Mouse (Mus musculus) hindlimb bud, embryonic 11.5 days (tissue): ENCODE results near the gene Gm340.

Experiments used
- DNase-seq: peaks from one replicate; pipeline ENCODE4 v3.0.0-alpha.2; 2012; ENCODE audit warnings: low read depth, low spot score; ENCODE audit errors: extremely low spot score

Gene Gm340

DNA sequence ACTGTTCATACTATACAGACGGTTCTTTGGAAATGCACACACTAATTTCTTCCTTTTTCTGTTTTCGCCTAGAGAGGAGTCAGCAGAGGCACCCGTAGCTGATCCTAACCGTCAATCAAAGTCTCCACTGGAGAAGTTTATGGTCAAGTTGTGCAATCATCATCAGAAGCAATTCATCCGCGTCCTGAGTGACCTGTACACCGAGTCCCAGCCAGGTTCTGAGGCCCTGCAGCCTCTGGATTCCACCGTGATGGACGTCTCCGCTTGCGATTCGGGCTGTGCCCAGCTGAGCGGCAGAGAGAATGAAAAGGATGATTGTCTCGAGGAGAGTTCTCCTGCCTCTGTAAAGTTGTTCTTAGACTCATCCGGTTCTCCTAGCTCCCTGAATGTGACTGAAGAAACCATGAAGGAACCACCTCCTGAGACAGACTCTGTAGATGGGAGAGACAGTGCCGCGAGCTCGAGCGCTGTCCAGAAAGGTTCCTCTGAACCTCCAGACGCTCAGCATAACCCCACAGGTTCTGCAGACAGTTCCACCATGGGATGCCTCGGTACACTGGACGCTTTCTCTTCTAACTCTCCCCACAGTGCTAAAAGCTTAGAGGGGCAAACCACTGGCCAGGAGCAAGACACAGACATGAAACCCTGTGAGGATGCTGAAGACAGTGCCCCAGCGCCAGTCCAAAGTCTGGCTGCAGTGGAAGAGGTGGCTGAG lies at the start of gene Gm340:
Gm340 (plus strand) TSS at position 665 of the 715 bp plus-strand sequence.
- no peak for DNase-seq

GRCm38 (mm10) chr19:41534021-41534420 lies 48.1 kb upstream of the Gm340 start:
- DNase-seq: no peak

- no peak for DNase-seq
Measured at GRCm38 (mm10) chr19:41556981-41557380, 25.2 kb upstream of the Gm340 start.

DNA sequence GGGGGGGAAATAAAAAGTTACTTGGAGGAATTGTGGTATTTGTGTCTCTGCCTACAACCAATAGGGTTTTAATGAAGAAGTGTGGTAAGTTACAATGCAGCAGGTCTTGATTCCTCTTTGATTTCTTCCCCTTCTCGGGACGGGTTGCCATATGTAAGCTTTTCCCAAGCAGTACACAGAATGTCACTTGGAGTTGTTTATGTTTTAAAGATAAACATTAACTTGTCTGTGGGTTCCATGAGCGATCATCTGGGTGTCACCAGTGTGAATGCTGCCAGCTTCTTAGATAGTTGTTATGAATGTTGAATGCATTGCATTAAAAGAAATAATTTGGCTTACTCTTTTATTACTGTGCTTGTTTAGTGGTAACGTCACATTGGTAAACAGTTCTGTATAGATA lies 24.7 kb upstream of the Gm340 start:
- no peak for DNase-seq

DNA sequence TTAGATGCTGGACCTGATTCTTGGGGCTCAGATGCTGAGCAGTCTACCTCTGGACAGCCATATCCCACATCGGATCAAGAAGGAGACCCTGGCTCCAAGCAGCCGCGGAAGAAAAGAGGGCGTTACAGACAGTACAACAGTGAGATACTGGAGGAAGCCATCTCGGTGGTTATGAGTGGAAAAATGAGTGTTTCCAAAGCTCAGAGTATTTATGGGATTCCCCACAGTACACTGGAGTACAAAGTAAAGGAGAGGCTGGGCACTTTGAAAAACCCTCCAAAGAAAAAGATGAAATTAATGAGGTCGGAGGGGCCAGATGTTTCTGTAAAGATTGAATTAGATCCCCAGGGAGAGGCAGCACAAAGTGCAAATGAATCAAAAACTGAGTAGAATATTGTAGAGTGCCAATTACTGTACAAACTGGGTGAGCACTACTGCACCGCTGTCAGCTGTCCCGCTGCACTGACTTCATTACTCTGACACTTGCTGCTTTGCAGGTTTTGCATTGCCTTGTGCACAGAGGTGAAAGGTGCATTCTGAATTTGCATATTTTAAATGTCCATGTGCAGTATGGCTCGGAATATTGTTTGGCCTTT lies 23.2 kb upstream of the Gm340 start:
- no peak for DNase-seq

- no peak for DNase-seq
Measured at GRCm38 (mm10) chr19:41560856-41561255, 21.3 kb upstream of the Gm340 start.

GRCm38 (mm10) chr19:41568791-41569190 lies 13.4 kb upstream of the Gm340 start:
- DNase-seq: no peak

GRCm38 (mm10) chr19:41573700-41574099 lies 8.5 kb upstream of the Gm340 start:
- DNase-seq: no peak

- DNase-seq: no peak
Measured at GRCm38 (mm10) chr19:41577576-41577975, 4.6 kb upstream of the Gm340 start.

GRCm38 (mm10) chr19:41579311-41579920 lies 2.8 kb upstream of the Gm340 start:
- DNase-seq: no peak

DNA sequence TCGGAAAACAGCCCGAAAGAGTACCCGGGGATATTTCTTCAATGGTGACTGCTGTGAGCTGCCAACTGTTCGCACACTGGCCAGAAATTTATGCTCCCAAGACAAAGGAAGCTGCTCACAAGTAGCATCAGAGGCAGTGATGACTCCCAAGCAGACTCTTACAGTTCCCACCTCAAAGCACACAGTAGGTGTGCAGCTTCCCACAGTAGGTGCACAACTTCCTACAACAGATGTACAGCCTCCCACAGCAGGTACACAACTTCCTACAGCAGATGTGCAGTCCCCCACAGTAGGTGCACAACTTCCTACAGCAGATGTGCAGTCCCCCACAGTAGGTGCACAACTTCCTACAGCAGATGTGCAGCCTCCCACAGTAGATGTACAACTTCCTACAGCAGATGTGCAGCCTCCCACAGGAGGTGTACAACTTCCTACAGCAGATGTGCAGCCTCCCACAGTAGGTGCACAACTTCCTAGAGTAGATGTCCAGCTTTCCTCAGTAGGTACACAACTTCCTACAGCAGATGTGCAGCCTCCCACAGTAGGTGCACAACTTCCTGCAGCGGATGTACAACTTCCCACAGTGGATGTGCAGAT lies 846 bp downstream of the Gm340 start:
- DNase-seq: no peak

DNA sequence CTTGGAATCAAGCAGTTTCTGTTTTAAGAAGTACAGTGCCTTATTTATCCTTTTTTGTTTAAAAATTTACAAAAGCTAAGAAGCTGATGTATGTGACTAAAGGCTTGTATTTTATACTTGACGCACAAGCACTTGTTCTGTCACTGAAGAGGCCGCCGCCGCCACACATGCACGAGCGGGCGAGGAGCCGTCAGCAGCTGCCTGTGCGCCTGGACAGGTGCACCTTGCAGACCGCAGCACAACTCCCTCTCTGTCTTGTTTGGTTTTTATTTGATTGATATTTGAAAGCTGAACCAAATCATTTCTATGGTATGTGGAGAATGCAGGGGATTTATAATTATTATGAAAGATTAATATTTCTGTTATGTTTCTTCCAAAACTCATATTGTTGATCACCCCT lies 4.6 kb downstream of the Gm340 start:
- no peak for DNase-seq

- no peak for DNase-seq
Measured at GRCm38 (mm10) chr19:41587431-41588222, 5.5 kb downstream of the Gm340 start.

DNA sequence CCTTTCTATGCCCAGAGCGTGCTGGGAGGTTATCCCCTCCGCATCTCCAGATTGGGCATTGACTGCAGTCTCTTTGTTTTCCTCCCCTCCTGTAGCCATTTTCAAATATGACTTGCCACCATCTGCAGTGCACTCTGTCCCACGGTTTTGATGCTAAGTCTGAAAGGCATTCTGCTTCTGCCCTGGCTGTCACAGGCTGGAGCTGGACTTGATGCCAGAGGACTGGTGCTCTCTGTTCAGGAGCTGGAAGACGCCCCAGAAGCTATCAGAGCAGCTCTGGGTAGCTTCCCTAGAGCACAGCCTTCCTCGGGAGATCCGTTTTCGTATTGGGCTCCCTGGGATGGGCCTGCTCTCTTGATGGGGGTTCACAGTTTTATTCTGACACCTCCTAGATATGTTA lies 6.9 kb downstream of the Gm340 start:
- no peak for DNase-seq

GRCm38 (mm10) chr19:41589681-41590080 lies 7.5 kb downstream of the Gm340 start:
- DNase-seq: no peak

DNA sequence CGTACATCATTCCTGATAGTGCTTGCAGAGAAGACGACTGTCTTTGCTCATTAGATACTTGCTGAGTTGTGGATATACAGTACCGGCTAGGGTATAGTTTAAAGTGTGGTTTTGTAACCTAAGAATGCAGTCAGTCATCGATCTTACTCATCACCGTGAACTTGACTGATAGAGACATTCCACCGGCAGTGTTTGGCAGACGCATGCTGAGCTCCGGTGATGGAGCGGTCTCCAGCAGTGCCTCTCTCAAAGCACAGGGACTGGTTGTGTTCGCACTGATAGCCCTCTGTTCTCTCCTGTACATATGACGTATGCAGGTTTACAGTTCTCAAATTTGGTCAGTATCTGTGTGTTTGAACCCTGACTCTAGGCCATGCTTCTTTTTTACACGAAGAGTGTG lies 9.6 kb downstream of the Gm340 start:
- no peak for DNase-seq

DNA sequence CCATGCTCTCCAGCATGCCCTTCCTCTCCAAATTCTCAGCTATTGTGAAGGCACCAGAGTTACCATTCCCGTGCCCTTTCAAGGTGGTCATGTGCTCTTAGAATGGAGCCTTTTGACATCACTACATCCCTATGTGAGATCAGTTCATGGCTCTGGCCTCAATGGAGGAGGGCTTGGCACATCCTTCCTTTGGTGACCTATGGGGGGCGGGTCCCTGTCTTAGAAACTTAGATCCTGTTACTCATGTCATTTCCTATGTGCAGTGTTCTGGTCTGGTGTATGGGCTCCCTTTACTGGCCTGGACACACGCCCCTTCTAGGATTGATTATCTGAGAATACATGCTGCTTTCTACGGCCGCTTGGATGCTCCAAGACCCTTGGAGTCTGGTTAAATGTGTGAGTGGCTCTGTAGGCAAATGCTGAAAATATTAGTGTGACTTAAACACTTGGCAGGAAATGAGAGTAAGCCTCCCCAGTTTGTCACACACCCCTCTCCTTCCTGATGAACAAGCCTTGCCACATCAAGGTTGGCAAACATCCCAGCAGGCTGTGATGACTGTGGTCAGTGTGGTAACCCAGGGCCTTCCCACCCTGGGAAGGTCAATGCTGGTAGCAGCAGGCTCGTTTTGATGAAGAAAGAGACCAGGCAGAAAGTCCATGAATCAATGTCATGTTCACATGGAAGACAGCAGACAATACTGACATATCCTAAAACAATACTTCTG lies 15.2 kb downstream of the Gm340 start:
- DNase-seq: no peak

GRCm38 (mm10) chr19:41600647-41601046 lies 18.5 kb downstream of the Gm340 start:
- DNase-seq: no peak

GRCm38 (mm10) chr19:41606208-41606987 lies 24.2 kb downstream of the Gm340 start:
- DNase-seq: no peak

DNA sequence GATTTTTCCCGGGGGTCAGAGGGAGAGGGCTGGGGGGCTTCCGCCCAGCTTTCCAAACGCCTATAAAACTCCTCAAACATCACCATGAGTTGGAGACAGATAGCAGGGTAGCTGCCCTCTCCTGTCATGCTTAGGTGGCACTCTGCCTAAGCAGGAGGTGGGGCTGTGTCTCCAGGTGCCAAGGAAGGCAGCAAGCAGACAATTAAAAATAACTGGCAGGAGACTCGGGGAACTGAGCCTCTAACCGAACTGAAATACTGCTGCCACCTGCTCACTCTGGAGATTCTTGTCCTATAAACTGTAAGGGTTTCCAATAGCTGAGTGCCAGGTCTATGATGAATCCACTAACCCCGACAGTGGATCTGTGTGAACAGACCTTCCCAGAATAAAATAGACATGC lies 29.5 kb downstream of the Gm340 start:
- no peak for DNase-seq
